ENCODE assay signal across 22 mouse cellular contexts in the genomic region with DNA sequence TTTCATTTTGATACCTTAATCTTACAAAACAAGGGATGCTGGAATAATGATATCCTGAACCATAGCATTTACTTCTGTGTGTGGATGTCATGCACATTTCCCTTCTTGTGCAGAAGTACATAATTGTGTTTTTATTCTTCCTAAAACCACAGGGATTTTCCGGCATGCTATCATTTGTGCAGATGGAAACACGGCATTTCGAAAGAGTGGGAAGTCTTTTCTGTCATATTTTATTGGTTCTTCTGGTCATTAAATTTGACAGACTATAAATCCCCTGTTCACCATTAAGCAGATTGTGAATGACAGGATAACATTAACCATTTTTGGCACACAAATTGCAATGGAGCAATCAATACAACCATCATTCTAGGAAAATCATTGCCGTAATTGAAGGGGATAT.
A peak's percentile ranks its signal among the peaks of the same experiment; 100 is the strongest.
DNase-seq lines count a peak whose midpoint lies in the region; ATAC-seq lines count a peak whose summit lies in the region.
"Had no signal": no experiment of that assay in that cellular context is flagged by ENCODE, and none has a peak within 500 bp of the region (broad histone marks: within the 10 kb centered on the region; RNA-seq: fewer than 3 reads in every experiment).

No protein-coding gene starts in this region.

- H3K27me3 ChIP-seq in embryonic facial prominence, embryonic 11.5 days (ENCODE audit: control insufficient read depth, insufficient read depth, low read length) = no peaks in the 10 kb centered on the region
- no peaks in the 10 kb centered on the region for H3K27me3 ChIP-seq in embryonic facial prominence, embryonic 10.5 days (replicated peaks; ENCODE audit: low read depth, poor library complexity, severe bottlenecking)
- no peaks in the 10 kb centered on the region for H3K27me3 ChIP-seq in neural tube, embryonic 14.5 days (ENCODE audit: control insufficient read depth, insufficient read depth, low read length)
- no peaks in the 10 kb centered on the region for H3K27me3 ChIP-seq in neural tube, embryonic 15.5 days (replicated peaks)
- H3K27me3 ChIP-seq: embryonic facial prominence, embryonic 13.5 days; forebrain, embryonic 12.5 days; forebrain, embryonic 15.5 days; hindbrain, embryonic 12.5 days; hindbrain, embryonic 15.5 days; Patski had no signal

- no peak overlapping the region for H3K27ac ChIP-seq in embryonic facial prominence, embryonic 11.5 days (replicated peaks; ENCODE audit: low read depth, low read length)
- H3K27ac ChIP-seq in embryonic facial prominence, embryonic 10.5 days (replicated peaks) = no peak overlapping the region
- no peak overlapping the region for H3K27ac ChIP-seq in neural tube, embryonic 14.5 days (ENCODE audit: low read depth, low read length)
- H3K27ac ChIP-seq in neural tube, embryonic 15.5 days (replicated peaks) = no peak overlapping the region
- H3K27ac ChIP-seq: embryonic facial prominence, embryonic 13.5 days; forebrain, embryonic 12.5 days; forebrain, embryonic 15.5 days; hindbrain, embryonic 12.5 days; hindbrain, embryonic 15.5 days had no signal

- no peak for ATAC-seq in embryonic facial prominence, embryonic 11.5 days (replicated peaks; ENCODE audit: insufficient number of reproducible peaks, low FRiP score, low TSS enrichment, low read depth)
- peak; percentile 34; the same call in 1 of the 2 replicates for ATAC-seq in neural tube, embryonic 14.5 days (ENCODE audit: low read depth)
- ATAC-seq in neural tube, embryonic 15.5 days (ENCODE audit: low FRiP score) = no peak
- ATAC-seq: forebrain, embryonic 15.5 days; Patski had no signal

- 68% methylated on average over 4 of the region's 4 CpGs for WGBS in embryonic facial prominence, embryonic 11.5 days
- WGBS in embryonic facial prominence, embryonic 10.5 days = 80% methylated on average over 4 of the region's 4 CpGs
- 44% methylated on average over 4 of the region's 4 CpGs for WGBS in neural tube, embryonic 14.5 days
- WGBS in neural tube, embryonic 15.5 days = 38% methylated on average over 4 of the region's 4 CpGs

- H3K36me3 ChIP-seq in embryonic facial prominence, embryonic 11.5 days (replicated peaks; ENCODE audit: control insufficient read depth, insufficient read depth, low read depth, low read length) = no peaks in the 10 kb centered on the region
- no peaks in the 10 kb centered on the region for H3K36me3 ChIP-seq in embryonic facial prominence, embryonic 10.5 days (replicated peaks)
- no peaks in the 10 kb centered on the region for H3K36me3 ChIP-seq in neural tube, embryonic 14.5 days (ENCODE audit: control insufficient read depth, insufficient read depth, low read length)
- H3K36me3 ChIP-seq in neural tube, embryonic 15.5 days = no peaks in the 10 kb centered on the region
- H3K36me3 ChIP-seq: embryonic facial prominence, embryonic 13.5 days; forebrain, embryonic 12.5 days; forebrain, embryonic 15.5 days; hindbrain, embryonic 12.5 days; hindbrain, embryonic 15.5 days had no signal

- no peak overlapping the region for H3K4me3 ChIP-seq in embryonic facial prominence, embryonic 11.5 days (ENCODE audit: low read depth, low read length)
- no peak overlapping the region for H3K4me3 ChIP-seq in embryonic facial prominence, embryonic 10.5 days
- H3K4me3 ChIP-seq in neural tube, embryonic 14.5 days (ENCODE audit: low read depth, low read length) = no peak overlapping the region
- H3K4me3 ChIP-seq in neural tube, embryonic 15.5 days (replicated peaks) = no peak overlapping the region
- H3K4me3 ChIP-seq: embryonic facial prominence, embryonic 13.5 days; forebrain, embryonic 12.5 days; forebrain, embryonic 15.5 days; hindbrain, embryonic 12.5 days; hindbrain, embryonic 15.5 days had no signal

- no peak overlapping the region for H3K9ac ChIP-seq in embryonic facial prominence, embryonic 11.5 days (replicated peaks; ENCODE audit: low read length)
- H3K9ac ChIP-seq in neural tube, embryonic 14.5 days (replicated peaks; ENCODE audit: low read depth, low read length) = no peak overlapping the region
- H3K9ac ChIP-seq in neural tube, embryonic 15.5 days (replicated peaks) = no peak overlapping the region
- H3K9ac ChIP-seq: embryonic facial prominence, embryonic 13.5 days; forebrain, embryonic 12.5 days; forebrain, embryonic 15.5 days; hindbrain, embryonic 12.5 days; hindbrain, embryonic 15.5 days had no signal

- no peak overlapping the region for H3K4me2 ChIP-seq in embryonic facial prominence, embryonic 11.5 days (ENCODE audit: low read depth, low read length)
- H3K4me2 ChIP-seq in neural tube, embryonic 14.5 days (ENCODE audit: low read depth, low read length) = no peak overlapping the region
- H3K4me2 ChIP-seq in neural tube, embryonic 15.5 days = no peak overlapping the region
- H3K4me2 ChIP-seq: embryonic facial prominence, embryonic 13.5 days; forebrain, embryonic 12.5 days; forebrain, embryonic 15.5 days; heart, embryonic 11.5 days; hindbrain, embryonic 12.5 days; hindbrain, embryonic 15.5 days had no signal

- H3K4me1 ChIP-seq in embryonic facial prominence, embryonic 11.5 days (ENCODE audit: control insufficient read depth, insufficient read depth, low read length) = no peaks in the 10 kb centered on the region
- no peaks in the 10 kb centered on the region for H3K4me1 ChIP-seq in embryonic facial prominence, embryonic 10.5 days
- no peaks in the 10 kb centered on the region for H3K4me1 ChIP-seq in neural tube, embryonic 14.5 days (ENCODE audit: control insufficient read depth, insufficient read depth, low read length)
- H3K4me1 ChIP-seq in neural tube, embryonic 15.5 days = no peaks in the 10 kb centered on the region
- H3K4me1 ChIP-seq: embryonic facial prominence, embryonic 13.5 days; forebrain, embryonic 12.5 days; forebrain, embryonic 15.5 days; hindbrain, embryonic 12.5 days; hindbrain, embryonic 15.5 days had no signal

- no peaks in the 10 kb centered on the region for H3K9me3 ChIP-seq in embryonic facial prominence, embryonic 11.5 days (replicated peaks; ENCODE audit: control insufficient read depth, low read length)
- H3K9me3 ChIP-seq in embryonic facial prominence, embryonic 10.5 days = peaks cover 3% of the 10 kb centered on the region; the same call in 1 of the 2 replicates
- no peaks in the 10 kb centered on the region for H3K9me3 ChIP-seq in neural tube, embryonic 14.5 days (ENCODE audit: control insufficient read depth, low read length)
- no peaks in the 10 kb centered on the region for H3K9me3 ChIP-seq in neural tube, embryonic 15.5 days (replicated peaks)
- H3K9me3 ChIP-seq: embryonic facial prominence, embryonic 13.5 days; forebrain, embryonic 12.5 days; forebrain, embryonic 15.5 days; hindbrain, embryonic 12.5 days; hindbrain, embryonic 15.5 days had no signal

- peak; percentile 6 for DNase-seq in embryonic facial prominence, embryonic 11.5 days (ENCODE audit: low spot score)
- no peak for DNase-seq in embryonic facial prominence, embryonic 10.5 days (ENCODE audit: low spot score)
- peak; percentile 20 for DNase-seq in gonadal fat pad, adult 2 months (ENCODE audit: low read depth)
- no peak for DNase-seq in layer of hippocampus, postnatal 36 days
- no peak for DNase-seq in adrenal gland, adult 2 months
- DNase-seq in natural killer cell, adult 2 months (ENCODE audit: low spot score in 2 of 2) = no peak
- DNase-seq: adrenal gland, postnatal 14 days; cerebellum, adult 18-20 months; cerebellum, adult 9-10 months; cerebellum, postnatal 14 days; gastrocnemius, postnatal 10 days; gastrocnemius, postnatal 36 days; heart, adult 11 months had no signal

Comparison
In these comparisons a context has a peak if more than half of its experiments do, and no peak if none do; other contexts are left out.
1. DNase-seq: peak in embryonic facial prominence, embryonic 11.5 days (single experiment) and gonadal fat pad, adult 2 months (single experiment); none in embryonic facial prominence, embryonic 10.5 days (single experiment), layer of hippocampus, postnatal 36 days (0 of 2), adrenal gland, adult 2 months (single experiment) and natural killer cell, adult 2 months (0 of 2).